Mouse (Mus musculus): ENCODE results near the gene Kdm1a. TPM values are rescaled to one million over a fixed set of nuclear protein-coding genes. Genes with fewer than 3 reads are reported as not detected.

Kdm1a gene
- polyA plus RNA-seq, 1 experiment from 2014 or later: 111 TPM

GRCm38 (mm10) chr4:136599869-136600268, 2.7 kb downstream of the Kdm1a start:
- Histone ChIP-seq H3K27ac (no peak overlapping the region), H3K9me3 (no peaks in the 10 kb centered on the region), H3K36me3 (replicated peaks) (0 out of 2 replicates have a peak, but pooled peaks cover 3% of the 10 kb centered on the region), H3K4me3 (replicated peaks) (no peak overlapping the region), H3K4me2 (peak overlapping the region; percentile 63; the same call in 1 of the 2 replicates), H3K9ac (no peak overlapping the region), H3K4me1 (peaks cover 25% of the 10 kb centered on the region), H3K27me3 (no peaks in the 10 kb centered on the region)
- no peak for ATAC-seq (ENCODE audit: low FRiP score)
- 94% methylated on average over 3 of the region's 3 CpGs for WGBS

GRCm38 (mm10) chr4:136598268-136598876, 4.2 kb downstream of the Kdm1a start:
- H3K9me3 ChIP-seq: no peaks in the 10 kb centered on the region
- no peak for ATAC-seq (ENCODE audit: low FRiP score)
- H3K27me3 ChIP-seq: no peaks in the 10 kb centered on the region
- WGBS: 94% methylated on average over 7 of the region's 7 CpGs
- H3K4me1 ChIP-seq: peaks cover 36% of the 10 kb centered on the region
- no peak overlapping the region for H3K4me3 ChIP-seq (replicated peaks)
- no peak overlapping the region for H3K27ac ChIP-seq
- no peak overlapping the region for H3K4me2 ChIP-seq
- 0 out of 2 replicates have a peak, but pooled peaks cover 3% of the 10 kb centered on the region for H3K36me3 ChIP-seq (replicated peaks)
- no peak overlapping the region for H3K9ac ChIP-seq

- no peaks in the 10 kb centered on the region for H3K27me3 ChIP-seq
- 89% methylated on average over 6 of the region's 6 CpGs for WGBS
- H3K36me3 ChIP-seq (replicated peaks): peaks cover 18% of the 10 kb centered on the region
- no peak overlapping the region for H3K9ac ChIP-seq
- H3K9me3 ChIP-seq: no peaks in the 10 kb centered on the region
- no peak for ATAC-seq (ENCODE audit: low FRiP score)
- no peak overlapping the region for H3K4me3 ChIP-seq (replicated peaks)
- no peak overlapping the region for H3K4me2 ChIP-seq
- peaks cover 21% of the 10 kb centered on the region for H3K4me1 ChIP-seq
- H3K27ac ChIP-seq: no peak overlapping the region
Measured at GRCm38 (mm10) chr4:136595221-136595620, 7.3 kb downstream of the Kdm1a start.

- H3K4me2 ChIP-seq: no peak overlapping the region
- WGBS: 88% methylated on average over 2 of the region's 2 CpGs
- H3K9ac ChIP-seq: no peak overlapping the region
- H3K27me3 ChIP-seq: no peaks in the 10 kb centered on the region
- H3K4me3 ChIP-seq (replicated peaks): no peak overlapping the region
- no peak for ATAC-seq (ENCODE audit: low FRiP score)
- H3K27ac ChIP-seq: no peak overlapping the region
- peaks cover 21% of the 10 kb centered on the region for H3K36me3 ChIP-seq (replicated peaks)
- H3K9me3 ChIP-seq: no peaks in the 10 kb centered on the region
- H3K4me1 ChIP-seq: peaks cover 23% of the 10 kb centered on the region
Measured at GRCm38 (mm10) chr4:136594006-136594405, 8.5 kb downstream of the Kdm1a start.

GRCm38 (mm10) chr4:136592111-136592510, 10.4 kb downstream of the Kdm1a start:
- Histone ChIP-seq H3K36me3 (replicated peaks) (peaks cover 21% of the 10 kb centered on the region), H3K4me2 (no peak overlapping the region), H3K27me3 (no peaks in the 10 kb centered on the region), H3K9ac (no peak overlapping the region), H3K27ac (no peak overlapping the region), H3K4me3 (replicated peaks) (no peak overlapping the region), H3K4me1 (peaks cover 27% of the 10 kb centered on the region), H3K9me3 (no peaks in the 10 kb centered on the region)
- WGBS: 82% methylated on average over 4 of the region's 4 CpGs
- ATAC-seq (ENCODE audit: low FRiP score): no peak

GRCm38 (mm10) chr4:136588003-136588402, 14.5 kb downstream of the Kdm1a start:
- H3K27ac ChIP-seq: no peak overlapping the region
- H3K4me2 ChIP-seq: no peak overlapping the region
- no peak overlapping the region for H3K4me3 ChIP-seq (replicated peaks)
- peaks cover 21% of the 10 kb centered on the region for H3K36me3 ChIP-seq (replicated peaks)
- H3K27me3 ChIP-seq: no peaks in the 10 kb centered on the region
- peaks cover 12% of the 10 kb centered on the region for H3K4me1 ChIP-seq
- no peaks in the 10 kb centered on the region for H3K9me3 ChIP-seq
- 94% methylated on average over 4 of the region's 4 CpGs for WGBS
- no peak for ATAC-seq (ENCODE audit: low FRiP score)
- H3K9ac ChIP-seq: no peak overlapping the region

- Histone ChIP-seq H3K4me3 (replicated peaks) (no peak overlapping the region), H3K27ac (no peak overlapping the region), H3K9ac (no peak overlapping the region), H3K27me3 (no peaks in the 10 kb centered on the region), H3K4me2 (no peak overlapping the region), H3K4me1 (peaks cover 12% of the 10 kb centered on the region), H3K36me3 (replicated peaks) (peaks cover 17% of the 10 kb centered on the region), H3K9me3 (no peaks in the 10 kb centered on the region)
- no peak for ATAC-seq (ENCODE audit: low FRiP score)
- 89% methylated on average over 4 of the region's 4 CpGs for WGBS
Measured at GRCm38 (mm10) chr4:136587221-136587827, 15.2 kb downstream of the Kdm1a start.

- Histone ChIP-seq H3K9me3 (no peaks in the 10 kb centered on the region), H3K4me3 (replicated peaks) (no peak overlapping the region), H3K36me3 (replicated peaks) (0 out of 2 replicates have a peak, but pooled peaks cover 2% of the 10 kb centered on the region), H3K4me2 (no peak overlapping the region), H3K9ac (no peak overlapping the region), H3K27me3 (no peaks in the 10 kb centered on the region), H3K27ac (no peak overlapping the region), H3K4me1 (peaks cover under 1% of the 10 kb centered on the region; the same call in 1 of the 2 replicates)
- 97% methylated on average over 3 of the region's 3 CpGs for WGBS
- ATAC-seq (ENCODE audit: low FRiP score): no peak
Measured at GRCm38 (mm10) chr4:136581885-136582284, 20.6 kb downstream of the Kdm1a start.

GRCm38 (mm10) chr4:136569998-136570397, 32.5 kb downstream of the Kdm1a start:
- H3K27me3 ChIP-seq: no peaks in the 10 kb centered on the region
- no peak overlapping the region for H3K9ac ChIP-seq
- peaks cover 70% of the 10 kb centered on the region for H3K36me3 ChIP-seq (replicated peaks)
- H3K4me1 ChIP-seq: no peaks in the 10 kb centered on the region
- no peak for ATAC-seq (ENCODE audit: low FRiP score)
- no peak overlapping the region for H3K27ac ChIP-seq
- no peak overlapping the region for H3K4me2 ChIP-seq
- H3K9me3 ChIP-seq: no peaks in the 10 kb centered on the region
- no peak overlapping the region for H3K4me3 ChIP-seq (replicated peaks)

GRCm38 (mm10) chr4:136568629-136569028, 33.9 kb downstream of the Kdm1a start:
- no peaks in the 10 kb centered on the region for H3K9me3 ChIP-seq
- H3K4me3 ChIP-seq (replicated peaks): no peak overlapping the region
- no peak overlapping the region for H3K4me2 ChIP-seq
- 87% methylated on average over 3 of the region's 3 CpGs for WGBS
- H3K9ac ChIP-seq: no peak overlapping the region
- no peak for ATAC-seq (ENCODE audit: low FRiP score)
- no peaks in the 10 kb centered on the region for H3K27me3 ChIP-seq
- peaks cover 81% of the 10 kb centered on the region for H3K36me3 ChIP-seq (replicated peaks)
- H3K27ac ChIP-seq: no peak overlapping the region
- H3K4me1 ChIP-seq: no peaks in the 10 kb centered on the region

GRCm38 (mm10) chr4:136562755-136563154, 39.8 kb downstream of the Kdm1a start:
- 80% methylated on average over 6 of the region's 6 CpGs for WGBS

GRCm38 (mm10) chr4:136560270-136560991, 42.1 kb downstream of the Kdm1a start:
- no peak overlapping the region for H3K27ac ChIP-seq
- H3K36me3 ChIP-seq (replicated peaks): peaks cover 90% of the 10 kb centered on the region
- H3K9me3 ChIP-seq: no peaks in the 10 kb centered on the region
- ATAC-seq (ENCODE audit: low FRiP score): no peak
- no peaks in the 10 kb centered on the region for H3K4me1 ChIP-seq
- no peak overlapping the region for H3K9ac ChIP-seq
- H3K4me2 ChIP-seq: no peak overlapping the region
- no peaks in the 10 kb centered on the region for H3K27me3 ChIP-seq
- no peak overlapping the region for H3K4me3 ChIP-seq (replicated peaks)
- 93% methylated on average over 8 of the region's 8 CpGs for WGBS

More at GRCm38 (mm10) chr4:136562755-136563154, 39.8 kb downstream of the Kdm1a start:
- Histone ChIP-seq H3K4me2 (no peak overlapping the region), H3K4me1 (no peaks in the 10 kb centered on the region), H3K27ac (no peak overlapping the region), H3K27me3 (no peaks in the 10 kb centered on the region), H3K9me3 (no peaks in the 10 kb centered on the region), H3K36me3 (replicated peaks) (peaks cover 92% of the 10 kb centered on the region), H3K4me3 (replicated peaks) (no peak overlapping the region), H3K9ac (no peak overlapping the region)
- ATAC-seq (ENCODE audit: low FRiP score): no peak
